Mouse (Mus musculus) T-helper 1 cell (primary cell): ENCODE measurements around the gene Nubp2.

Experiments
- in situ Hi-C: fragments of 300-600 bp; cut with MboI, MseI; formaldehyde crosslinking; loops from one replicate; pipeline ENCODE4 v1.15.1; 2025; ENCODE audit warnings: high pct_unique_total_duplicates

Nubp2 gene

GRCm38 (mm10) chr17:24886134-24886931 lies at the start of gene Nubp2, which contains the start of gene Spsb3:
Gene Nubp2 (minus strand): TSS chr17:24886349.
Gene Spsb3 (plus strand): TSS chr17:24886643.
- in situ Hi-C loops: loop anchor here (5.0 kb wide), 1 partner anchor 39 kb away; no protein-coding TSS in a partner anchor

GRCm38 (mm10) chr17:24935666-24936065 lies 49.5 kb upstream of the Nubp2 start:
- in situ Hi-C loops: no loop called here

DNA sequence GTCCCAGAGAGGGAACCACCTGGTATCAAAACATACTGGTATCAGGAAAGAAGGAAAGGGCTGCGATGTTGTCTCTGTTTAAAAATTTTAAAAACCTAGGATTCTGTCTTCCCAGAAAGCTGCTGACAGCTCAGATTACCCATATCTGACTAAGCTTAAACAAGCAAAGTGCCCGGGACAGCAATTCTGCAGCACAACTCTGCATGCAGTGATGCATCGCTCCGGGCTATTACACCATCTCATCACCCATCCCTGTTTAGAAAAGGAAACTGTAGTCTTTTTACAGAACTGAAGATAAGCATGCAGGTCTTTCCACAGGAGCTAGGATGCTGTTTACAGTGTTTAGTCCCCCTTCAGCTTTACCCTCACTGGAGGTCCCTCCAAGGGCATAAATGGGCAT lies 48.8 kb upstream of the Nubp2 start:
- in situ Hi-C loops: no loop called here

DNA sequence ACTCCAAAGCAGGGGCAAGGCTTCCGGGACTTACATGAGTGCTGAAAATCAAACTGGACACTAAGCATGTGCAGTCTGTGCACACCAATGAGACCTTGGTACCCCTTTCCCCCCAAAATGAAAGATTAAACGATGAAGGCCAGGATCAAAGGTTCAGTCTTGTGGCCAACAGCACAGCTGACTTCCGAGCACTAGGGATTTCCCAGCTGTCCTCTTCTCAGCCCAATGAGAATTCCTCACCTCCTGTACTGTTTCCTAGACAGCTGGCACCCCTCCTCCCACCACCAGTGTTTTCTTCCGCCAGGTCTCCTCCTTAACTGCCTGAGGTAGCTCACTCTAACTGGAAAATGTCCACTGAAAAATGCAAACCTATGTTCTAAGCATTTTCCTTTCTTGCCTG lies 47.0 kb upstream of the Nubp2 start:
- in situ Hi-C loops: no loop called here

DNA sequence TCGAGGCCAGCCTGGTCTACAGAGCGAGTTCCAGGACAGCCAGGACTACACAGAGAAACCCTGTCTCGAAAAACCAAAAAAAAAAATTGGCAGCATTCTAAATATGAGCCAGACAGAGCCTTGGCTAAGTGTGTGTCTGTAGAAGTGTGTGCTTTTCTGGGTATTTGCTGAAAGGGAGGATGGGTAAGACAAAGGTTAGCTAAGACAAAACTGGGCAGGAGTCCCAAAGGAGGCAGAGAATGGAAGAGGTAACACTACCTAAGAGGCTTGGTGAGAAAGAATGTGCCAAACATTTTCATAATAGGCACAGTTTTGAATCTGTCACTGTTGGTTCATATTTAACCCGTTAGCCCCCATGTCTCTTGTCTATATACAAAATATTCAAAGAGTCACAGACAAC lies 46.3 kb upstream of the Nubp2 start:
- in situ Hi-C loops: no loop called here

- in situ Hi-C loops: no loop called here
These were observed 43.4 kb upstream of the Nubp2 start for GRCm38 (mm10) chr17:24929506-24929905.

DNA sequence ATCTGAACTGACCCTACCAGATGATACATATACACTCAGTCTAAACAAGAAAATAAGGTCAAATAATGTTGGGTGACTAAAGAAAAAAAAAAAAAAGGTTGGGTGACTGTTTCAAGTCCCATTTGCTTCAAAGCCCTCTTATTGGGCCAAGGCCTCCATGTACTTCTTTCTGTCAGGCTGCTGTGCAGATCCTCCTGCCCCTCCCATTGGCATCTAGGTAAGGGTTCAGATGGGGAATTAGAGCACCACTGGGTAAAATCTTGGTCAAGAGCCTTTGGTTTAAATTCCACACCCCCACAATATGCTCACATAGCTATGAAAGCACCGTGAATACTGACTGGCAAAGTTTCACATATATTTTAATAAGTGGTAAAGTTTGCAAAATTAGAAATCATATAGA lies 37.1 kb upstream of the Nubp2 start:
- in situ Hi-C loops: no loop called here

- in situ Hi-C loops: no loop called here
These were observed 27.8 kb upstream of the Nubp2 start for GRCm38 (mm10) chr17:24913984-24914383.

- in situ Hi-C loops: no loop called here
These were observed 21.4 kb upstream of the Nubp2 start for GRCm38 (mm10) chr17:24907591-24907990.

DNA sequence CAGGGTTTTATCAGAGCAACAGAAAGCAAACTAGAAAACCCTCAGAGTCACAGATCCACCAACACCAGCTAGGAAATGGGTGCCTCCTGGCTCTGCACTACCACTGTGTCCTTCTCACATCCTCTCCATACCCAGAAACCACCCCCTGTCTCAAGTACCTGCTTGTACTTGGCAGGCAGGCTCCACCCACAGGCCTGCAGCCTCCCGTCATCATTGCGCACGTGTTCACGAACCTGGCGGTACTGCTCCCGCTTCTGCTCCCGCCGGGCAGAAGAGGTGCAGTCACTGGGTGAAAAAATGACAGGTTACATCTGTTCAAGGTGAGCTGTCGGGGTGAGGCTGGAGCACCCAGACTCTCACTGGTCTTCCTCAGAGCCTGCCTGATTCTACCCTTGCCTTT lies 17.6 kb upstream of the Nubp2 start:
- in situ Hi-C loops: no loop called here

- in situ Hi-C loops: no loop called here
These were observed 16.7 kb upstream of the Nubp2 start for GRCm38 (mm10) chr17:24902671-24903474.

- in situ Hi-C loops: no loop called here
These were observed 16.0 kb upstream of the Nubp2 start for GRCm38 (mm10) chr17:24902124-24902523.

GRCm38 (mm10) chr17:24900014-24900413 lies 13.9 kb upstream of the Nubp2 start:
- in situ Hi-C loops: no loop called here

- in situ Hi-C loops: no loop called here
These were observed 13.0 kb upstream of the Nubp2 start for GRCm38 (mm10) chr17:24899153-24899552.

DNA sequence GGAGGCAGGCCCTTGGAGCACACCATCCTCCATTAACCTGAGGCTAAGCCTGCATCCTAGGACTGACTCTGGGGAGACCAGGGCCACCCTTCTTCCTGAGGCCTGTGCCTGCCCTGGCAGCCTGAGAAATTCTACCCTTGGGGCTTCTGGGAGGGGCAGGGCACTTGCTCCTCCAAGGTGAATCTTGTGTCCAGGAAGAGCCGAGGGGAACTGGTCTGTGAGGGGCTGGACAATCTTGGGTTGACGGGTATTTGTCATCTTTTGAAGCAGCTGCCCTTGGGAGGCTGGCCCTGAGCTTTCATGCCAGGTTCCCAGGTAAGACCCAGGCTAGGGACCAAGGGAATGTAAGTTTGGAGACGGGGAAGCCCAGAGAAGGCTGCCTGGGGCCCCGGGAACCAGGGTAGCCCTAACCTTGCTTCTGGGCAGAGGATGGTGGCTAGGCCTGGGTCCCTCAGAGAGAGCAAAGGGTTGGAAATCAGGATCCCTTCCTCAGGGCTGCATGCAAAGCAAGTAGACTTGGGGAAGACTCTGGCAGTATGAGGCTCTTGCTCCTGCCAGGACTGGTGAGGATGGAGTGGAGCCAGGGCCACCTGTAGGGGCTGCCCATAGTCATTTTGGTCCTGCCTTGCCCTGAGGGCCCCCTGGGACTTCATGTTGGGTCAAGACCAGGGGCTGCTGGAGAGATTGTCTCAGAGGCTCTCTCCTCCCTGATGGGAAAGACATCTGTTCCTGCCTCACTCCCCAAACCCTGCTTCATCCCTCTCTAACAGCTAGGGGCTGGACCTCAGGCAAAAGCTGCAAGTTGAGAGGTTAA lies 12.1 kb upstream of the Nubp2 start:
- in situ Hi-C loops: no loop called here

DNA sequence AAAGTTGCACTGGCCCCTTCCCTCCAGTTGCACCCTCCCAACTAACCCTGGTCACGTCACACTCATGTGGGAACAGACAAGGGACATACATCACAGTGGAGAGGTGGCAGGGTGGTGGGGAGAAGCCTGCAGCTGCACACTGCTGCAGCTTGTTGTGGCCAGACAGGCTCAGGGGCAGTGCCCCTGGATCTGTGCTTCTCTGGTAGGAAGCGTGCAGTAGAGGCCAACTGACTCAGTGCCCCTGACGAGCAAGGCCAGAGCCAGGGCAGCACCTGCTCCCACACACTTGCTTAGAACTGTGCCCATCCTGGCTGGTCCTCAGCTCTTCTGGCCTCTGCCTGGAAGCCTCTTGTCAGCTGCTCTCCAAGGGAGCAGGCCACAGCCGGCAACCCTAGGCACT lies 11.5 kb upstream of the Nubp2 start:
- in situ Hi-C loops: no loop called here

DNA sequence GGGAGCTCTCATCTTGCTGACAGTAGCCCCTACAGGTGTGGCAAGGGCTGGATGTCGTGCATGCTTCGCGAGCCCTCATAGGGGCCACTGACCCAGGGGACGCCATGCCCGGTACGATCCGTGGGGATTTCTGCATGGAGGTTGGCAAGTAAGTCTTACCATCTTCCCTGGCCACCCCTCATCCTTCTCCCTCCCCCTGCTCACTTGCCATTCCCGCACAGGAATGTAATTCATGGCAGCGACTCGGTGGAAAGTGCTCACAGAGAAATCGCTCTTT lies 10.8 kb upstream of the Nubp2 start:
- in situ Hi-C loops: no loop called here

- in situ Hi-C loops: no loop called here
These were observed 10.3 kb upstream of the Nubp2 start, which contains the start of gene Nme3 for GRCm38 (mm10) chr17:24896241-24896992. Gene Nme3 (plus strand): TSS chr17:24896500.

DNA sequence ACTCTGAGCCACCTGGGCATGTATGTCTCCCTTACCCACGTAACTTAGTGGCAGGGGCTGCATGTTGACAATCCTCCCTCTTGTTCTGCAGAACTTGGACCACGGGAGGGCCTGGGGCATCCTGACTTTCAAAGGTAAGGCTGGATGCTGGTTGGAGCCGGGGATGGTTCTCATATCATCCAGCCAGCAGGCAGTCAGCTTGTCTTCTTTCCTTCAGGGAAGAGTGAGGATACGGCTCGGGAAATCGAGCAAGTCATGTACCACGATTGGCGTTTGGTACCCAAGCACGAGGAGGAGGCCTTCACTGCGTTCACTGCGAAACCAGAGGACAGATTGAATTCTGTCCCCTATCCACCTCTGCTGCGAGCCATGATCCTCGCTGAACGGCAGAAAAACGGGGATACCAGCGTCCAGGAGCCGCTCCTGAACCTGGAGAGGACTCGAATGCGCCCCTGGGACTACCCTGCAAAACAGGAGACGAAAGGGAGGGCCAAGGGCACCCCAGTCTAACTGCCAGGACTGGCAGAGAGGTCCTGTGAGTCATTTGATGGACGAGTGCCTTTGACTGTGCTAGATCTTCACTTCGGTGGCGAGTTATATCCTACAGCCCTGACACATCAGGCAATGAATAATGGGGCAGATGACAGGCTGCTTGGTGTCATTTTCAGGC lies 9.6 kb upstream of the Nubp2 start:
- in situ Hi-C loops: no loop called here

DNA sequence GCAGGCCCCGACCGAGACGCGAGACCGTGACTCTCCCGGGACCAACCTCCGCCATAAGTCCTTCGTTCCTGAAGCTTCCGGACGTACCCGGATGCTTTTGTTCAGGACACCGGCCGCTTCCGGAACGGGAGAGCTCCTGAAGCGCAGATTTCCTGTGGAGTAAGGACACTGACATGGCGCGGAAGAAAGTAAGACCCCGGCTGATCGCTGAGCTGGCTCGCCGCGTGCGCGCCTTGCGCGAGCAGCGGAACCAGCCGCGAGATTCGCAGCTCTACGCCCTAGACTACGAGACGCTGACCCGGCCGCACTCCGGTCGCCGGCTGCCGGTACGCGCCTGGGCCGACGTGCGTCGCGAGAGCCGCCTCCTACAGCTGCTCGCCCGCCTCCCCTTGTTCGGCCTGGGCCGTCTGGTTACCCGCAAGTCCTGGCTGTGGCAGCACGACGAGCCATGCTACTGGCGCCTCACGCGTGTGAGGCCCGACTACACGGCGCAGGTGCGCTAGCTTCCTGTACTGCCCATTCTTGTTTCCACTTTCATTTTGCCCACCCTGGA lies 8.9 kb upstream of the Nubp2 start, which contains the start of the genes Eme2 and Mrps34:
Eme2 (minus strand) TSS at position 93 of the 553 bp plus-strand sequence.
Mrps34 (plus strand) TSS at position 122 of the 553 bp plus-strand sequence.
- in situ Hi-C loops: no loop called here
